Mouse (Mus musculus) MEL (cell line): ENCODE results near the gene Pcnx2. TPM values are rescaled to one million over a fixed set of nuclear protein-coding genes. Genes with fewer than 3 reads are reported as not detected.

Experiments used
- DNase-seq: peaks from one replicate; pipeline ENCODE4 v3.0.0; 2011; ENCODE audit warnings: low read depth, low spot score
- H3K27ac ChIP-seq: 2 replicates; pipeline ENCODE4 v1.5.1; 2012; ENCODE audit warnings: low read depth, mild to moderate bottlenecking, control low read depth, low read length, moderate library complexity; ENCODE audit not compliant: control insufficient read depth
- H3K27me3 ChIP-seq, 2 experiments: fragments of 150-350 bp in 1 of 2; sonication (generic) in 1 of 2; 2 replicates each; pipeline ENCODE4 v1.6.1; 2012; ENCODE audit warnings: low read length in 2 of 2, mild to moderate bottlenecking in 2 of 2, improper control_type of control experiment in 1 of 2, moderate library complexity in 1 of 2; ENCODE audit not compliant: insufficient read depth in 2 of 2, control insufficient read depth in 1 of 2
- H3K36me3 ChIP-seq, 2 experiments: 2 replicates each; pipeline ENCODE4 v1.6.1; 2012 to 2014; ENCODE audit warnings: low read length in 2 of 2, improper control_type of control experiment in 1 of 2, inconsistent platforms in 1 of 2, mild to moderate bottlenecking in 1 of 2; ENCODE audit not compliant: insufficient read depth in 2 of 2, control insufficient read depth in 1 of 2
- H3K4me1 ChIP-seq, 2 experiments: fragments of 150-350 bp in 1 of 2; sonication (generic) in 1 of 2; 2 replicates each; pipeline ENCODE4 v1.6.1; 2012; ENCODE audit warnings: low read length in 2 of 2, improper control_type of control experiment in 1 of 2, mild to moderate bottlenecking in 1 of 2; ENCODE audit not compliant: insufficient read depth in 2 of 2, control insufficient read depth in 1 of 2
- H3K4me3 ChIP-seq, 2 experiments: fragments of 150-350 bp in 1 of 2; sonication (generic) in 1 of 2; 2 replicates each; pipeline ENCODE4 v1.5.1; 2012; ENCODE audit warnings: low read depth in 2 of 2, low read length in 2 of 2, mild to moderate bottlenecking in 2 of 2, moderate library complexity in 2 of 2, control low read depth in 1 of 2, improper control_type of control experiment in 1 of 2; ENCODE audit not compliant: control insufficient read depth in 1 of 2, insufficient read depth in 1 of 2
- H3K79me2 ChIP-seq: 2 replicates; pipeline ENCODE4 v1.6.1; 2012; ENCODE audit warnings: mild to moderate bottlenecking, low read length, moderate library complexity; ENCODE audit not compliant: control insufficient read depth, poor library complexity, insufficient read depth
- H3K9ac ChIP-seq: 2 replicates; pipeline ENCODE4 v1.6.1; 2012; ENCODE audit warnings: low read depth, mild to moderate bottlenecking, control low read depth, low read length, moderate library complexity; ENCODE audit not compliant: control insufficient read depth, poor library complexity, severe bottlenecking
- H3K9me3 ChIP-seq: fragments of 150-350 bp; sonication (generic); replicated peaks from 2 replicates; pipeline ENCODE4 v1.6.1; 2012; ENCODE audit warnings: mild to moderate bottlenecking, low read length, improper control_type of control experiment, moderate library complexity; ENCODE audit not compliant: insufficient read depth
- BHLHE40 ChIP-seq: IDR thresholded peaks from 2 replicates; pipeline ENCODE4 v1.6.1; 2012; ENCODE audit warnings: low read depth, mild to moderate bottlenecking, inconsistent platforms, low read length, improper control_type of control experiment, borderline replicate concordance
- CTCF ChIP-seq, 3 experiments: IDR thresholded peaks in 2 of 3; conservative IDR thresholded peaks in 1 of 3; 2 replicates each; pipeline ENCODE4 v1.5.1; 2011 to 2012; ENCODE audit warnings: low read length in 3 of 3, low read depth in 2 of 3, mild to moderate bottlenecking in 2 of 3, improper control_type of control experiment in 1 of 3, inconsistent platforms in 1 of 3, mixed read lengths in 1 of 3, moderate library complexity in 1 of 3; ENCODE audit not compliant: control insufficient read depth in 1 of 3, insufficient read depth in 1 of 3, poor library complexity in 1 of 3, severe bottlenecking in 1 of 3
- EP300 ChIP-seq, 2 experiments: IDR thresholded peaks; 2 replicates each; pipeline ENCODE4 v1.6.1; 2011; ENCODE audit warnings: improper control_type of control experiment in 2 of 2, low read length in 2 of 2, low read depth in 1 of 2, mild to moderate bottlenecking in 1 of 2
- ETS1 ChIP-seq: IDR thresholded peaks from 2 replicates; pipeline ENCODE4 v1.6.1; 2012; ENCODE audit warnings: low read depth, mild to moderate bottlenecking, inconsistent platforms, low read length, improper control_type of control experiment, moderate library complexity
- KAT2A ChIP-seq: conservative IDR thresholded peaks from 2 replicates; pipeline ENCODE4 v1.6.1; 2012; ENCODE audit warnings: low read depth, low read length, improper control_type of control experiment, inconsistent platforms
- MAX ChIP-seq: IDR thresholded peaks from 2 replicates; pipeline ENCODE4 v1.6.1; 2011; ENCODE audit warnings: low read length, improper control_type of control experiment
- MAZ ChIP-seq: IDR thresholded peaks from 2 replicates; pipeline ENCODE4 v1.6.1; 2012; ENCODE audit warnings: low read depth, mild to moderate bottlenecking, inconsistent platforms, low read length, improper control_type of control experiment
- MXI1 ChIP-seq: IDR thresholded peaks from 2 replicates; pipeline ENCODE4 v1.6.1; 2011; ENCODE audit warnings: mild to moderate bottlenecking, low read depth, low read length, improper control_type of control experiment
- MYB ChIP-seq: IDR thresholded peaks from 2 replicates; pipeline ENCODE4 v1.6.1; 2011; ENCODE audit warnings: mild to moderate bottlenecking, low read depth, low read length, improper control_type of control experiment
- POLR2AphosphoS5 ChIP-seq: IDR thresholded peaks from 2 replicates; pipeline ENCODE4 v1.6.1; 2012; ENCODE audit warnings: low read depth, borderline replicate concordance, mild to moderate bottlenecking, inconsistent platforms, low read length, moderate library complexity, mixed read lengths
- ZC3H11A ChIP-seq: IDR thresholded peaks from 2 replicates; pipeline ENCODE4 v1.6.1; 2012; ENCODE audit warnings: low read depth, mild to moderate bottlenecking, inconsistent platforms, low read length, improper control_type of control experiment
- ZKSCAN1 ChIP-seq: IDR thresholded peaks from 2 replicates; pipeline ENCODE4 v1.6.1; 2012; ENCODE audit warnings: low read depth, mild to moderate bottlenecking, inconsistent platforms, low read length, improper control_type of control experiment, moderate library complexity
- ZMIZ1 ChIP-seq: IDR thresholded peaks from 2 replicates; pipeline ENCODE4 v1.6.1; 2012; ENCODE audit warnings: low read depth, mild to moderate bottlenecking, inconsistent platforms, low read length, improper control_type of control experiment, moderate library complexity
- polyA plus RNA-seq, 2 experiments: library from polyadenylated mRNA; stranded (reverse) in 1 of 2; unstranded in 1 of 2; fragments of >175 nt in 1 of 2; fragments of >200 nt in 1 of 2; gene quantifications; 2 replicates each; pipeline versions ENCODE4 v1.2.1 to v1.2.4; 2012; ENCODE audit warnings: low replicate concordance in 2 of 2, low read depth in 1 of 2; ENCODE audit not compliant: insufficient read length in 2 of 2, insufficient read depth in 1 of 2, missing spikeins in 1 of 2
- total RNA-seq: library from RNA; depleted of rRNA; stranded (reverse); fragments of 300-350 nt; gene quantifications from 2 replicates; pipeline ENCODE4 v1.2.3, GENCODE M21; 2012

Pcnx2 gene
- total and polyA plus RNA-seq, 3 experiments, result 0.04 TPM; not detected in 2

- H3K79me2 ChIP-seq, result no peaks in the 10 kb centered on the region
- DNase-seq, result no peak
Measured at GRCm38 (mm10) chr8:125824688-125825087, 73.4 kb downstream of the Pcnx2 start.

GRCm38 (mm10) chr8:125823719-125824118 is 74.4 kb downstream of the Pcnx2 start:
- Histone ChIP-seq H3K9ac (no peak overlapping the region), H3K36me3 (no peaks in the 10 kb centered on the region), H3K9me3 (no peaks in the 10 kb centered on the region), H3K79me2 (no peaks in the 10 kb centered on the region), H3K27ac (no peak overlapping the region), H3K27me3 (no peaks in the 10 kb centered on the region), H3K4me1 (no peaks in the 10 kb centered on the region), H3K4me3 (no peak overlapping the region)
- TF ChIP-seq KAT2A (no peak), ZKSCAN1 (no peak), MXI1 (no peak)
- DNase-seq, result no peak

More at GRCm38 (mm10) chr8:125824688-125825087, 73.4 kb downstream of the Pcnx2 start:
- H3K4me1 ChIP-seq, result no peaks in the 10 kb centered on the region
- H3K9me3 ChIP-seq, result no peaks in the 10 kb centered on the region
- no peak overlapping the region for H3K4me3 ChIP-seq
- H3K9ac ChIP-seq, result no peak overlapping the region
- TF ChIP-seq MAZ (no peak), CTCF (IDR thresholded peaks at IDR 0.05 in 2 of 3, conservative IDR thresholded peaks at IDR 0.05 in 1 of 3; ENCODE audit: control insufficient read depth in 1 of 3, insufficient read depth in 1 of 3, low read depth in 2 of 3, low read length in 3 of 3, poor library complexity in 1 of 3, severe bottlenecking in 1 of 3) (0 out of 6 replicates have a peak, but pooled peaks of 1 of the 3 experiments have one; percentile 1), ZC3H11A (no peak), MYB (no peak), MAX (no peak), ETS1 (no peak), EP300 (IDR thresholded peaks at IDR 0.05; ENCODE audit: low read depth in 1 of 2, low read length in 2 of 2) (no peak)
- H3K36me3 ChIP-seq, result no peaks in the 10 kb centered on the region
- no peak overlapping the region for H3K27ac ChIP-seq
- no peaks in the 10 kb centered on the region for H3K27me3 ChIP-seq

- no peaks in the 10 kb centered on the region for H3K79me2 ChIP-seq
- TF ChIP-seq EP300 (IDR thresholded peaks at IDR 0.05; ENCODE audit: low read depth in 1 of 2, low read length in 2 of 2) (no peak), MAX (no peak), MXI1 (no peak), BHLHE40 (no peak), POLR2AphosphoS5 (no peak), ZMIZ1 (no peak), CTCF (IDR thresholded peaks at IDR 0.05 in 2 of 3, conservative IDR thresholded peaks at IDR 0.05 in 1 of 3; ENCODE audit: control insufficient read depth in 1 of 3, insufficient read depth in 1 of 3, low read depth in 2 of 3, low read length in 3 of 3, poor library complexity in 1 of 3, severe bottlenecking in 1 of 3) (no peak)
- H3K9ac ChIP-seq, result no peak overlapping the region
- no peak overlapping the region for H3K27ac ChIP-seq
- DNase-seq, result no peak
- H3K9me3 ChIP-seq, result no peaks in the 10 kb centered on the region
- H3K27me3 ChIP-seq, result no peaks in the 10 kb centered on the region
- no peaks in the 10 kb centered on the region for H3K4me1 ChIP-seq
- no peak overlapping the region for H3K4me3 ChIP-seq
- H3K36me3 ChIP-seq, result no peaks in the 10 kb centered on the region
Measured at GRCm38 (mm10) chr8:125822065-125822464, 76.1 kb downstream of the Pcnx2 start.
